Mouse (Mus musculus) gastrocnemius, postnatal 14 days (tissue): ENCODE measurements around the gene Tfcp2l1. TPM values are rescaled to one million over a fixed set of nuclear protein-coding genes. Genes with fewer than 3 reads are reported as not detected.

Source experiments
- DNase-seq: peaks from one replicate; pipeline ENCODE4 v3.0.0; 2021; ENCODE audit warnings: mixed read lengths
- intact Hi-C: fragments of 180-260 bp; cut with DNase I; formaldehyde crosslinking; loops from one replicate; pipeline ENCODE4 v1.15.1; 2025; ENCODE audit warnings: low total_unique reads
- total RNA-seq, 2 experiments: library from RNA; stranded (reverse); gene quantifications; 2 replicates each; pipeline ENCODE4 v1.2.3; 2021

Gene Tfcp2l1
- total RNA-seq, 2 experiments from 2014 or later = 0.41 to 1.8 TPM

DNA sequence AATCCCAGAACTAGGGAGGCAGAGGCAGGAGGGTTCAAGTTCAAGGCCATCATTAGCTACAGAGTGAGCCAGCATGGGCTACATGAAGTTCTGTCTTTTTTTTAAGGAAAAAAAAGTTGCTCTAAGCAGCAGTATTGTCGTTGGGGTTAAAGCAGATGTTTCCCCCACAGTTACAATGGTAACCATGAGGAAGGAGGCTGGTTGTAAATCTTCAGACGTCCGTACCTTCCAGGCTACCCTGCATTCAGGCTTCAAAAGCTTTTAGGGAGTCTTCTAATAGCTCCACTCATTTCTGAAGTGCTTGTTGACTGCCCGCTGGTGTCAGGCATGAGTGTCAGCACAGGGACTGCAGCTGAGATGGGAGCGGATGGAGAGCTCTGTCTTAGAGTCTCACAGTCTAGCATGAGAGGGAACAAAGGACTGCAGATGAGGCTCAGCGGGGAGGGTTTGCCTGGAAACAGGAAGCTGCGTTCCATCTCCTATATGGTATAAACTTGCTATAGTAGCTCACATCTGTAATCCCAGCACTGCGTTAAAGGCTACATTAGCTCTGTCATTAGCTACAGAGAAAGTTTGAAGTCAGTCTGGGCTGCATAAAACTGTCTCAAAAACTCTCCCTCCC is 92.8 kb downstream of the Tfcp2l1 start:
- DNase-seq = no peak
- intact Hi-C loops = no loop called here

- DNase-seq = no peak
- intact Hi-C loops = no loop called here
These were observed 99.3 kb downstream of the Tfcp2l1 start for GRCm38 (mm10) chr1:118727075-118727474.

GRCm38 (mm10) chr1:118728796-118729195 is 101.1 kb downstream of the Tfcp2l1 start:
- DNase-seq = no peak
- intact Hi-C loops = no loop called here

Other genes starting within 250 kb of the Tfcp2l1 start
- gene Clasp1, start 238.9 kb upstream of the Tfcp2l1 start, total RNA-seq = 10 to 100 TPM; 53.0 to 66.0 TPM